Comparison of ENCODE assay signal across 8 mouse cellular contexts in genomic region chr4:107163756-107164587, GRCm38 (mm10). TPM values are rescaled to one million over a fixed set of nuclear protein-coding genes. Genes with fewer than 3 reads are reported as not detected.
DNase-seq lines count a peak whose midpoint lies in the region; ATAC-seq lines count a peak whose summit lies in the region.

No protein-coding gene starts in this region.

- DNase-seq in MEL-GATA-1-ER (ENCODE audit: extremely low read depth, low read depth) = peak; percentile 60
- peak; percentile 71 for DNase-seq in cerebellum, adult 11 months
- DNase-seq in layer of hippocampus, postnatal 25 days (ENCODE audit: extremely low spot score in 1 of 2, low spot score in 1 of 2) = peak; percentile 39 to 66
- peak; percentile 74 for DNase-seq in lung, postnatal 14 days
- DNase-seq in ovary, postnatal 36 days (ENCODE audit: low spot score) = peak; percentile 36
- peak; percentile 80 for DNase-seq in thymus, postnatal 0 days (ENCODE audit: low spot score)

- peaks cover 4% of the 10 kb centered on the region for H3K4me1 ChIP-seq in forebrain, embryonic 15.5 days
- H3K4me1 ChIP-seq in hindbrain, embryonic 15.5 days (replicated peaks) = 0 out of 2 replicates have a peak, but pooled peaks cover 7% of the 10 kb centered on the region

- H3K36me3 ChIP-seq in forebrain, embryonic 15.5 days = peaks cover 4% of the 10 kb centered on the region; the same call in 1 of the 2 replicates
- peaks cover 7% of the 10 kb centered on the region; the same call in 1 of the 2 replicates for H3K36me3 ChIP-seq in hindbrain, embryonic 15.5 days

- no peak overlapping the region for H3K9ac ChIP-seq in forebrain, embryonic 15.5 days (replicated peaks)
- H3K9ac ChIP-seq in hindbrain, embryonic 15.5 days = no peak overlapping the region

- H3K27ac ChIP-seq in forebrain, embryonic 15.5 days (replicated peaks) = peak overlapping the region; percentile 43
- no peak overlapping the region for H3K27ac ChIP-seq in hindbrain, embryonic 15.5 days (replicated peaks)

- 45% methylated on average over 9 of the region's 9 CpGs for WGBS in forebrain, embryonic 15.5 days
- 41% methylated on average over 9 of the region's 9 CpGs for WGBS in hindbrain, embryonic 15.5 days

- H3K4me3 ChIP-seq in forebrain, embryonic 15.5 days = no peak overlapping the region
- H3K4me3 ChIP-seq in hindbrain, embryonic 15.5 days = no peak overlapping the region

- H3K27me3 ChIP-seq in forebrain, embryonic 15.5 days = no peaks in the 10 kb centered on the region
- no peaks in the 10 kb centered on the region for H3K27me3 ChIP-seq in hindbrain, embryonic 15.5 days

- peak; percentile 82 for ATAC-seq in forebrain, embryonic 15.5 days (replicated peaks)
- peak; percentile 75 for ATAC-seq in hindbrain, embryonic 15.5 days (ENCODE audit: low FRiP score, low read depth)

- H3K9me3 ChIP-seq in forebrain, embryonic 15.5 days = no peaks in the 10 kb centered on the region
- no peaks in the 10 kb centered on the region for H3K9me3 ChIP-seq in hindbrain, embryonic 15.5 days

- no peak overlapping the region for H3K4me2 ChIP-seq in forebrain, embryonic 15.5 days (replicated peaks)
- H3K4me2 ChIP-seq in hindbrain, embryonic 15.5 days = no peak overlapping the region

RNA-seq across cellular contexts. Expression of gene Tmem59, which starts 14.2 kb away (rescaled TPM):
- polyA plus RNA-seq in forebrain, embryonic 15.5 days (2015; fragmentation: Nextera tagmentation; extraction: Ambion mirVana) = 373 and 391 TPM in 2 replicates
- polyA plus RNA-seq in hindbrain, embryonic 15.5 days (2015; fragmentation: Nextera tagmentation; extraction: Ambion mirVana) = 355 and 390 TPM in 2 replicates
- total RNA-seq in layer of hippocampus, postnatal 25 days (2021) = 100 to 1,000 TPM; 200 to 222 TPM
- polyA plus RNA-seq in thymus, postnatal 0 days (2015; fragmentation: Nextera tagmentation; extraction: Ambion mirVana) = 373 and 377 TPM in 2 replicates

RNA-seq across cellular contexts. Expression of gene Tceanc2, which starts 14.9 kb away (rescaled TPM):
- polyA plus RNA-seq in forebrain, embryonic 15.5 days (2015; fragmentation: Nextera tagmentation; extraction: Ambion mirVana) = 30.7 and 45.9 TPM in 2 replicates
- 16.6 and 37.6 TPM in 2 replicates for polyA plus RNA-seq in hindbrain, embryonic 15.5 days (2015; fragmentation: Nextera tagmentation; extraction: Ambion mirVana)
- total RNA-seq in layer of hippocampus, postnatal 25 days (2021) = 10 to 100 TPM; 18.6 to 20.1 TPM
- 48.4 and 67.1 TPM in 2 replicates for polyA plus RNA-seq in thymus, postnatal 0 days (2015; fragmentation: Nextera tagmentation; extraction: Ambion mirVana)

RNA-seq across cellular contexts. Expression of gene Ldlrad1, which starts 45.0 kb away (rescaled TPM):
- not detected in 2 replicates for polyA plus RNA-seq in forebrain, embryonic 15.5 days (2015; fragmentation: Nextera tagmentation; extraction: Ambion mirVana)
- polyA plus RNA-seq in hindbrain, embryonic 15.5 days (2015; fragmentation: Nextera tagmentation; extraction: Ambion mirVana) = not detected in 2 replicates
- total RNA-seq in layer of hippocampus, postnatal 25 days (2021) = not detected
- polyA plus RNA-seq in thymus, postnatal 0 days (2015; fragmentation: Nextera tagmentation; extraction: Ambion mirVana) = 0.19 and 0.38 TPM in 2 replicates
